Mouse (Mus musculus) forebrain, embryonic 15.5 days (tissue): ENCODE results near the gene Ipmk. TPM values are rescaled to one million over a fixed set of nuclear protein-coding genes. Genes with fewer than 3 reads are reported as not detected.

Experiments
- ATAC-seq: fragments of 200-750 bp; cut with Nextera tagmentation; replicated peaks from 2 replicates; pipeline ENCODE4 v1.8.0; 2017; ENCODE audit warnings: mild to moderate bottlenecking, moderate TSS enrichment, moderate library complexity
- H3K27ac ChIP-seq: fragments of 300-500 bp; sonication (generic); replicated peaks from 2 replicates; pipeline ENCODE4 v1.5.1; 2015; ENCODE audit warnings: mild to moderate bottlenecking, inconsistent platforms
- H3K27me3 ChIP-seq: fragments of 300-500 bp; sonication (generic); 2 replicates; pipeline ENCODE4 v1.6.1; 2015; ENCODE audit warnings: inconsistent platforms
- H3K36me3 ChIP-seq: fragments of 300-500 bp; sonication (generic); 2 replicates; pipeline ENCODE4 v1.6.1; 2015; ENCODE audit warnings: mild to moderate bottlenecking, inconsistent platforms
- H3K4me1 ChIP-seq: fragments of 300-500 bp; sonication (generic); 2 replicates; pipeline ENCODE4 v1.6.1; 2015; ENCODE audit warnings: inconsistent platforms
- H3K4me2 ChIP-seq: fragments of 300-500 bp; sonication (generic); replicated peaks from 2 replicates; pipeline ENCODE4 v1.6.1; 2015; ENCODE audit warnings: mild to moderate bottlenecking, inconsistent platforms
- H3K4me3 ChIP-seq: fragments of 300-500 bp; sonication (generic); 2 replicates; pipeline ENCODE4 v1.5.1; 2015; ENCODE audit warnings: mild to moderate bottlenecking, inconsistent platforms
- H3K9ac ChIP-seq: fragments of 300-500 bp; sonication (generic); replicated peaks from 2 replicates; pipeline ENCODE4 v1.6.1; 2015; ENCODE audit warnings: mild to moderate bottlenecking, inconsistent platforms
- H3K9me3 ChIP-seq: fragments of 300-500 bp; sonication (generic); 2 replicates; pipeline ENCODE4 v1.6.1; 2016; ENCODE audit warnings: inconsistent platforms
- WGBS: fragments of 180-500 bp; shearing (Covaris S2); methylation state at CpG from one replicate; pipeline ENCODE4 v1.1.7; 2015; ENCODE audit warnings: mixed read lengths; 5-methylcytosine and 5-hydroxymethylcytosine counted together
- polyA plus RNA-seq: library from polyadenylated mRNA; unstranded; fragments of >200 nt; fragmentation: Nextera tagmentation; extraction: Ambion mirVana; gene quantifications from 2 replicates; pipeline ENCODE4 v1.2.1, GENCODE M21; 2015

Ipmk gene
- polyA plus RNA-seq, 1 experiment from 2014 or later, result 19.0 TPM

- no peak for ATAC-seq
- no peak overlapping the region for H3K27ac ChIP-seq
- no peaks in the 10 kb centered on the region for H3K36me3 ChIP-seq
- no peaks in the 10 kb centered on the region for H3K9me3 ChIP-seq
- H3K9ac ChIP-seq, result no peak overlapping the region
- WGBS, result 81% methylated on average over 7 of the region's 7 CpGs
- H3K4me3 ChIP-seq, result no peak overlapping the region
- peaks cover 40% of the 10 kb centered on the region for H3K4me1 ChIP-seq
- no peaks in the 10 kb centered on the region for H3K27me3 ChIP-seq
- no peak overlapping the region for H3K4me2 ChIP-seq
These were observed 5.3 kb upstream of the Ipmk start for GRCm38 (mm10) chr10:71342030-71342805.

GRCm38 (mm10) chr10:71343130-71343529 is 4.4 kb upstream of the Ipmk start:
- ATAC-seq, result no peak
- H3K4me1 ChIP-seq, result peaks cover 41% of the 10 kb centered on the region
- no peak overlapping the region for H3K4me2 ChIP-seq
- H3K27me3 ChIP-seq, result no peaks in the 10 kb centered on the region
- 87% methylated on average over 3 of the region's 3 CpGs for WGBS
- H3K36me3 ChIP-seq, result no peaks in the 10 kb centered on the region
- H3K27ac ChIP-seq, result no peak overlapping the region
- no peak overlapping the region for H3K4me3 ChIP-seq
- no peaks in the 10 kb centered on the region for H3K9me3 ChIP-seq
- no peak overlapping the region for H3K9ac ChIP-seq

GRCm38 (mm10) chr10:71343567-71344265 is 3.8 kb upstream of the Ipmk start:
- no peaks in the 10 kb centered on the region for H3K27me3 ChIP-seq
- H3K9ac ChIP-seq, result peak overlapping the region; percentile 70
- H3K27ac ChIP-seq, result no peak overlapping the region
- H3K4me2 ChIP-seq, result peak overlapping the region; percentile 81
- no peak for ATAC-seq
- peak overlapping the region; percentile 57 for H3K4me3 ChIP-seq
- H3K9me3 ChIP-seq, result no peaks in the 10 kb centered on the region
- 21% methylated on average over 14 of the region's 14 CpGs for WGBS
- H3K36me3 ChIP-seq, result no peaks in the 10 kb centered on the region
- peaks cover 41% of the 10 kb centered on the region for H3K4me1 ChIP-seq

GRCm38 (mm10) chr10:71344579-71345143 is 2.9 kb upstream of the Ipmk start, which contains the start of gene Cisd1:
Gene Cisd1, minus strand, starts transcription at chr10:71344954.
- Histone ChIP-seq H3K4me3 (peak within 1 kb of the TSS; percentile 57), H3K27me3 (no peaks in the 10 kb centered on the region), H3K4me1 (peaks cover 51% of the 10 kb centered on the region), H3K9me3 (no peaks in the 10 kb centered on the region), H3K36me3 (no peaks in the 10 kb centered on the region), H3K27ac (peak within 1 kb of the TSS; percentile 55), H3K9ac (peak within 1 kb of the TSS; percentile 70), H3K4me2 (peak within 1 kb of the TSS; percentile 81)
- ATAC-seq, result peak; percentile 85
- under 1% methylated on average over 60 of the region's 60 CpGs for WGBS

GRCm38 (mm10) chr10:71346106-71346505 is 1.5 kb upstream of the Ipmk start:
- Histone ChIP-seq H3K9me3 (no peaks in the 10 kb centered on the region), H3K4me2 (no peak overlapping the region), H3K4me1 (peaks cover 48% of the 10 kb centered on the region), H3K36me3 (no peaks in the 10 kb centered on the region; the same call in 1 of the 2 replicates), H3K4me3 (no peak overlapping the region), H3K27ac (no peak overlapping the region), H3K9ac (no peak overlapping the region), H3K27me3 (no peaks in the 10 kb centered on the region)
- ATAC-seq, result no peak
- 64% methylated on average over 2 of the region's 2 CpGs for WGBS

- H3K9me3 ChIP-seq, result no peaks in the 10 kb centered on the region
- H3K27ac ChIP-seq, result peak overlapping the region; percentile 85
- ATAC-seq, result no peak
- WGBS, result 12% methylated on average over 13 of the region's 13 CpGs
- no peaks in the 10 kb centered on the region for H3K27me3 ChIP-seq
- peaks cover 45% of the 10 kb centered on the region for H3K4me1 ChIP-seq
- no peaks in the 10 kb centered on the region; the same call in 1 of the 2 replicates for H3K36me3 ChIP-seq
- H3K4me3 ChIP-seq, result peak overlapping the region; percentile 95
- peak overlapping the region; percentile 69 for H3K4me2 ChIP-seq
- H3K9ac ChIP-seq, result peak overlapping the region; percentile 93
These were observed 648 bp upstream of the Ipmk start for GRCm38 (mm10) chr10:71346722-71347508.

- H3K4me1 ChIP-seq, result peaks cover 40% of the 10 kb centered on the region
- H3K4me2 ChIP-seq, result peak overlapping the region; percentile 69
- peak overlapping the region; percentile 85 for H3K27ac ChIP-seq
- H3K4me3 ChIP-seq, result peak overlapping the region; percentile 95
- H3K36me3 ChIP-seq, result no peaks in the 10 kb centered on the region; the same call in 1 of the 2 replicates
- H3K27me3 ChIP-seq, result no peaks in the 10 kb centered on the region
- no peaks in the 10 kb centered on the region for H3K9me3 ChIP-seq
- H3K9ac ChIP-seq, result peak overlapping the region; percentile 93
- ATAC-seq, result peak; percentile 65
- under 1% methylated on average over 48 of the region's 48 CpGs for WGBS
These were observed 537 bp downstream of the Ipmk start for GRCm38 (mm10) chr10:71347964-71348636.

GRCm38 (mm10) chr10:71348637-71349280 is 1.2 kb downstream of the Ipmk start:
- Histone ChIP-seq H3K4me1 (peaks cover 33% of the 10 kb centered on the region), H3K9me3 (no peaks in the 10 kb centered on the region), H3K9ac (peak overlapping the region; percentile 93), H3K36me3 (no peaks in the 10 kb centered on the region; the same call in 1 of the 2 replicates), H3K4me2 (peak overlapping the region; percentile 69), H3K27me3 (no peaks in the 10 kb centered on the region), H3K4me3 (peak overlapping the region; percentile 95), H3K27ac (peak overlapping the region; percentile 85)
- WGBS, result 30% methylated on average over 16 of the region's 16 CpGs
- ATAC-seq, result no peak

- no peak for ATAC-seq
- H3K36me3 ChIP-seq, result no peaks in the 10 kb centered on the region; the same call in 1 of the 2 replicates
- peak overlapping the region; percentile 69 for H3K4me2 ChIP-seq
- H3K27ac ChIP-seq, result no peak overlapping the region
- peak overlapping the region; percentile 95; the same call in 1 of the 2 replicates for H3K4me3 ChIP-seq
- H3K4me1 ChIP-seq, result peaks cover 28% of the 10 kb centered on the region
- H3K27me3 ChIP-seq, result no peaks in the 10 kb centered on the region
- no peaks in the 10 kb centered on the region for H3K9me3 ChIP-seq
- H3K9ac ChIP-seq, result no peak overlapping the region
- 87% methylated on average over 1 of the region's 1 CpGs for WGBS
These were observed 1.7 kb downstream of the Ipmk start for GRCm38 (mm10) chr10:71349290-71349689.

- no peak for ATAC-seq
- Histone ChIP-seq H3K4me2 (no peak overlapping the region), H3K36me3 (no peaks in the 10 kb centered on the region; the same call in 1 of the 2 replicates), H3K4me3 (no peak overlapping the region), H3K27me3 (no peaks in the 10 kb centered on the region), H3K27ac (no peak overlapping the region), H3K9ac (no peak overlapping the region), H3K9me3 (no peaks in the 10 kb centered on the region), H3K4me1 (peaks cover 21% of the 10 kb centered on the region)
- WGBS, result 88% methylated on average over 7 of the region's 7 CpGs
These were observed 3.7 kb downstream of the Ipmk start for GRCm38 (mm10) chr10:71351301-71351700.

- Histone ChIP-seq H3K27ac (no peak overlapping the region), H3K27me3 (no peaks in the 10 kb centered on the region), H3K4me3 (no peak overlapping the region), H3K4me1 (peaks cover 9% of the 10 kb centered on the region), H3K9me3 (no peaks in the 10 kb centered on the region), H3K9ac (no peak overlapping the region), H3K36me3 (no peaks in the 10 kb centered on the region; the same call in 1 of the 2 replicates), H3K4me2 (no peak overlapping the region)
- 86% methylated on average over 9 of the region's 9 CpGs for WGBS
- ATAC-seq, result no peak
These were observed 6.3 kb downstream of the Ipmk start for GRCm38 (mm10) chr10:71353850-71354249.
